Mouse (Mus musculus): ENCODE results near the gene Ltbp1. TPM values are rescaled to one million over a fixed set of nuclear protein-coding genes. Genes with fewer than 3 reads are reported as not detected.

Ltbp1 gene
- polyA plus RNA-seq, 1 experiment from 2014 or later = 6.7 TPM

DNA sequence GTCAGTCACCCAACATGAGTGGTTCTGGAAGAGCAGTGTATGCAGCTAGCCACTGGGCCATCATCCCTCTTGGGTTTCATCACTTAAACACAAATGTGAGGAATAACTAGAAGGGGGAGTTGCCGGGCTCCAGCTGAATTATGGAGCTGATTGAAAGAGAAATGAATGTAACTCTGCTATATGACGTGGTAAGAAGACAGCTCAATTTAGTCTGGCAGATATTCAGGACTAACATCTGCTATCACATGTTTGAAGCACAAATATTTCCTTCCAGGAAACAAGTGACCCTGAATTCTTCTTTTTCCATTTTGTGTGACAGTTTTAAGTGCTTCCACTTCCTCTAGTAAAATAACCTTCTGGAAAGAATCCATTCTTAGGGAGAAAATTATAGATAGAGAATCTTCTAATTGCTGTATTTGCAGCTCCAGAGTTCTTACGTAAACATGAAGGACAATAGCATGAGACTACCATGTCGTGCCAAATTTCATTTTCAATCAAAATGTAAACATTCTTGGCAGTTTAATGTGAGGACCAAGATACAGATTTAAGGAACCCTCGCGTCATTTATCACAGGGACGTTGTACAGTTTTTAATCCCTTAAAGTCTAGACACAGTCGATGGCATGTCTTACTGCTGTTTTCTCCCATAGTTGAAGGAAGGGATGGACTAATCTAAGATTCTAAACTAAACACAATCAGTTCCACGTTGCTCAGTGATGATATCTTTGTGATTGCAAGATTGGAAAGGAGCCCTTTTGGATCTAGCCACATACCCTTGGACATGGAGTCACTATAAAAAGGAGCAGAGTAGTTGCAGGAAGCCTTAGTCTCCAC lies 279.7 kb downstream of the Ltbp1 start:
- no peak for ATAC-seq (ENCODE audit: low FRiP score, low read depth)

DNA sequence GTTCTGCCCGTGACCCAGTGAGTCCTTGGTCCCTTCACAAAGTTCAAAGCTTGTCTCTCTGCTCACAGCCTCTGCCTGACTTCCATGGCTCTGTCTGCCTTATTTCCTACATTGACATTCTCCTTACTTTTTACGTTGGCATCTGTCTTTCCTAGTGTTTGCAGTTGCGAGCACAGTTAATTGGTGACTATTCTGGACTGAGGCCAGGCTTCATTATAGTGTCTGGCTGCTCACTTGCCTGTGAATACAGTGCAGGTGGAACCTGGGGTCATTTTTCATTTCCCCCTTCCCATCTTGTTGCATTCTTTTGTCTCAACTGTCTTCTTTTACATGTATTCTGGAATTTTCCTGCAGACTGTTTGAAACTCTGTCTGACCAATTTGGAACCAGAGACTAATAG lies 287.6 kb downstream of the Ltbp1 start:
- Histone ChIP-seq H3K4me2 (replicated peaks) (no peak overlapping the region), H3K27ac (replicated peaks) (no peak overlapping the region), H3K9me3 (no peaks in the 10 kb centered on the region), H3K4me1 (no peaks in the 10 kb centered on the region), H3K36me3 (no peaks in the 10 kb centered on the region), H3K9ac (replicated peaks) (no peak overlapping the region), H3K27me3 (no peaks in the 10 kb centered on the region), H3K4me3 (no peak overlapping the region)
- no peak for ATAC-seq (ENCODE audit: low FRiP score, low read depth)
- 86% methylated on average over 3 of the region's 3 CpGs for WGBS

More for the DNA sequence above, 279.7 kb downstream of the Ltbp1 start:
- Histone ChIP-seq H3K36me3 (no peaks in the 10 kb centered on the region), H3K9me3 (no peaks in the 10 kb centered on the region), H3K4me1 (no peaks in the 10 kb centered on the region), H3K4me2 (replicated peaks) (no peak overlapping the region), H3K27me3 (no peaks in the 10 kb centered on the region), H3K9ac (replicated peaks) (no peak overlapping the region), H3K27ac (replicated peaks) (no peak overlapping the region), H3K4me3 (no peak overlapping the region)
- WGBS = 92% methylated on average over 9 of the region's 9 CpGs

DNA sequence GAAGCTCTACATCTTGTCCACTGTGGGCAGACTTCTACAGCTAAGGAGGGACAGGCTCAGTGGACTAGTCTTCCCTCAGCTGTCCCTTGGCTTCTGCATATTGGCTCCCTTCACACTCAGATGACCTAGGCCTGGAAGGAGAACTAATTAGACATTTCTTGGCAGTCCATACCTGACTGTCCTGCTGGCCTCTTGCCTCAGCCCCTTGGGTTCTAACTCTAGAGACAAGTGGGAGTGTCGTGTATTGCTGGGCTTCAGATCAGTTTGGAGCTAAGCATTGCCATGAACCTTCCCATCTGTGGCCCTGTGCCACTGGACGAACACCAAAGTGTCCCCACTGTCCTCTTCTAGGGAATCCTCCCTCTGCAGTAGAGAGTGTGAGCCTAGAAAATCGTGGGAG lies 288.4 kb downstream of the Ltbp1 start:
- Histone ChIP-seq H3K36me3 (no peaks in the 10 kb centered on the region), H3K9me3 (no peaks in the 10 kb centered on the region), H3K4me2 (replicated peaks) (no peak overlapping the region), H3K27me3 (no peaks in the 10 kb centered on the region), H3K9ac (replicated peaks) (no peak overlapping the region), H3K4me3 (no peak overlapping the region), H3K27ac (replicated peaks) (no peak overlapping the region), H3K4me1 (no peaks in the 10 kb centered on the region)
- WGBS = 79% methylated on average over 3 of the region's 3 CpGs
- ATAC-seq (ENCODE audit: low FRiP score, low read depth) = no peak

DNA sequence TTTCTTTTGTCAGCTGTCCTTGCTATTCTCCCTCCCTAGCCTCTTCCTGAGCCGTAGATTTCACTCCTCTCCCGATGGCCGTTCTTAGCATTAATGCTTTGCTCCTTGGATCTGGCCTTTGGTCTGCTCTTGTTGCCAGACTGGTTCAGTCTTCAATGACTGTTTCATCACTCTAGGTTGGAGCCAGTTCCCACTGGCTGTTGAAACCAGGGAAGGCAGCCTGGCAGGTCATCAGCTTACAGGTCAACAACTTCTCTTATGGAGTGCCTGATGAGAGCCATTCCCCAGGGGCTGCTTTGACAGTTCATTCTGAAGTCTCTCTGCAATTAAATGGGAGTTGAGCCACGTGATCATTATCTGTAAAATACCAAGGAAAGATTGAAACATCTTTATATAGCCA lies 295.5 kb downstream of the Ltbp1 start:
- no peak overlapping the region for H3K4me3 ChIP-seq
- no peak overlapping the region for H3K9ac ChIP-seq (replicated peaks)
- no peaks in the 10 kb centered on the region for H3K36me3 ChIP-seq
- no peaks in the 10 kb centered on the region for H3K27me3 ChIP-seq
- no peaks in the 10 kb centered on the region for H3K4me1 ChIP-seq
- no peak overlapping the region for H3K27ac ChIP-seq (replicated peaks)
- H3K9me3 ChIP-seq = no peaks in the 10 kb centered on the region
- no peak overlapping the region for H3K4me2 ChIP-seq (replicated peaks)
- whole genome bisulfite sequencing = 86% methylated on average over 4 of the region's 4 CpGs
- no peak for ATAC-seq (ENCODE audit: low FRiP score, low read depth)

DNA sequence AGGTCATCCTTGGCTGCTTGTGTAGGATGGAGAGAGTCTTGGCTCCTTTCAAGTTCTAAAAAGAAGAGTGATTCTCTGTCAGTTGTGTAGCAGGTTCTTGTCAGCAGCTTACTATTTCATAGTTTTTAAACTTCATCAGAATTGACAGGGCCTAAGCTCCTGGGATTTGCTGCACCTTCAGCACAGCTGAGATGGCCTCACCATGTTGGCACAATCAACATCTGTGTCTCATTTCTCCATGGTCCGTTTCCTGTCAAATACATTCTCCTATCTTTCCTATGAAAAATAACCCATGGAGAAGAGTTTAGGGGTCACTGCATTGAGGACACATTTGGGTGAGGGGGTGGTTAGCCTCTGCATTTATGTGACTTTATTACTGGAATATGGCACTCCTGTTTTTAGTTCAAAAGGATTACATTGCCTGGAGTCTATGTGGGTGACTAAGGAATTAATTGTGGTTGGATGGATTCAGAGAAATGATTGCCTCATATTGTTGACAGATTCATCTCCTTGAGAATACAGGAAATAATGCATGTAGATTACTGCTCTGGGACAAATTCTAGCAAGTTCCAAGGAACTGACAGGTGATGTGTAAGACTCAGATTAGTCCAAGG lies 299.5 kb downstream of the Ltbp1 start:
- H3K36me3 ChIP-seq = no peaks in the 10 kb centered on the region
- H3K9me3 ChIP-seq = no peaks in the 10 kb centered on the region
- no peak overlapping the region for H3K4me2 ChIP-seq (replicated peaks)
- 87% methylated on average over 1 of the region's 1 CpGs for WGBS
- H3K9ac ChIP-seq (replicated peaks) = no peak overlapping the region
- no peak for ATAC-seq (ENCODE audit: low FRiP score, low read depth)
- H3K27ac ChIP-seq (replicated peaks) = no peak overlapping the region
- no peaks in the 10 kb centered on the region for H3K27me3 ChIP-seq
- peaks cover 4% of the 10 kb centered on the region; the same call in 1 of the 2 replicates for H3K4me1 ChIP-seq
- no peak overlapping the region for H3K4me3 ChIP-seq

- Histone ChIP-seq H3K27ac (replicated peaks) (no peak overlapping the region), H3K9ac (replicated peaks) (no peak overlapping the region), H3K27me3 (no peaks in the 10 kb centered on the region), H3K4me1 (peaks cover 4% of the 10 kb centered on the region; the same call in 1 of the 2 replicates), H3K4me2 (replicated peaks) (no peak overlapping the region), H3K9me3 (no peaks in the 10 kb centered on the region), H3K4me3 (no peak overlapping the region), H3K36me3 (no peaks in the 10 kb centered on the region)
- no peak for ATAC-seq (ENCODE audit: low FRiP score, low read depth)
- 75% methylated on average over 1 of the region's 1 CpGs for WGBS
Measured at GRCm38 (mm10) chr17:75305714-75306113, 300.3 kb downstream of the Ltbp1 start.

DNA sequence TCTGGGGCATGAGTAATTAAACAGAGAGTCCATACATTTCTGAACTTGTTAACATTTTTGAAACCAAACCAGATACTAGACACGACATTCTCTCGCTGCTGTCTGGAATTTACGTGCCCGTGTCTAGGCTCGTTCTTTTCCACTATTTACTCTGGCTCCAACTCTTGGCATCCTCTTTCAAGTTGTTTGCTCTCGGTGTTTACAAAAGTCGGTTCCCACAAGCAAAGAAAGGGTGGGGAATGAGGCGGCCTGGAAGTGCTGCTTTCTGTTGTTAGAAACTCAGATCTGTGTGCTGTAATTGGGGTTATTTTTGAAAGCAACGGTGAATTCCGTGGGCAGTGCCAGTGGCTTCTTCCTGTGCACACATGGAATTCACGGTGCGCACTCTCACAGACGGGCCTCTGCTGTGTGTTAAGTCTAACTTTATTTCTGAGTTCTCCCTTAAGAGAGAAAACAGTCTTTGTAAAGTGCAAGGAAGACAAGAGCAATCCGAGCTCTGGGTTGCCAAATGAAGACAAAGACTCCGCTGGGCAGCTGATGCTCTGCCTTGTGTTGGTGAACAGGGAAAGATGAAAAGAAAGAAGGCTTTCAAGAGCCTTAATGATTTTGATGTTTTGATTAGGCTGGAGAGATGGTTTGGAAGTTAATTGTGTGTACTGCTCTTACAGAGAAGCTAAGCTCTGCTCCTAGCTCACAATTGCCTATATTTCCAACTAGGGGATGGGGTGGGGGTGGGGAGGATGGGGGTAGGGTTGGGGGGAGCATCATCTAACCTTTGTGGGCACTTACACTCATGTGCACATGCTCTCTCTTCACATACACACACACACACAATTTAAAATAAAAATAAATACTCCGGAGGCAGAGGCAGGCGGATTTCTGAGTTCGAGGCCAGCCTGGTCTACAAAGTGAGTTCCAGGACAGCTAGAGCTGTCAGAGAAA lies 302.0 kb downstream of the Ltbp1 start:
- peaks cover 4% of the 10 kb centered on the region; the same call in 1 of the 2 replicates for H3K4me1 ChIP-seq
- H3K4me3 ChIP-seq = no peak overlapping the region
- H3K4me2 ChIP-seq (replicated peaks) = no peak overlapping the region
- 64% methylated on average over 18 of the region's 18 CpGs for WGBS
- H3K9ac ChIP-seq (replicated peaks) = no peak overlapping the region
- no peaks in the 10 kb centered on the region for H3K9me3 ChIP-seq
- H3K27me3 ChIP-seq = no peaks in the 10 kb centered on the region
- H3K27ac ChIP-seq (replicated peaks) = no peak overlapping the region
- ATAC-seq (ENCODE audit: low FRiP score, low read depth) = no peak
- H3K36me3 ChIP-seq = no peaks in the 10 kb centered on the region

- no peak for ATAC-seq (ENCODE audit: low FRiP score, low read depth)
- H3K9ac ChIP-seq (replicated peaks) = no peak overlapping the region
- H3K4me3 ChIP-seq = no peak overlapping the region
- no peaks in the 10 kb centered on the region for H3K27me3 ChIP-seq
- no peak overlapping the region for H3K4me2 ChIP-seq (replicated peaks)
- no peak overlapping the region for H3K27ac ChIP-seq (replicated peaks)
- H3K9me3 ChIP-seq = no peaks in the 10 kb centered on the region
- WGBS = 92% methylated on average over 4 of the region's 4 CpGs
- H3K36me3 ChIP-seq = no peaks in the 10 kb centered on the region
- no peaks in the 10 kb centered on the region for H3K4me1 ChIP-seq
Measured at GRCm38 (mm10) chr17:75317106-75317505, 311.7 kb downstream of the Ltbp1 start.

DNA sequence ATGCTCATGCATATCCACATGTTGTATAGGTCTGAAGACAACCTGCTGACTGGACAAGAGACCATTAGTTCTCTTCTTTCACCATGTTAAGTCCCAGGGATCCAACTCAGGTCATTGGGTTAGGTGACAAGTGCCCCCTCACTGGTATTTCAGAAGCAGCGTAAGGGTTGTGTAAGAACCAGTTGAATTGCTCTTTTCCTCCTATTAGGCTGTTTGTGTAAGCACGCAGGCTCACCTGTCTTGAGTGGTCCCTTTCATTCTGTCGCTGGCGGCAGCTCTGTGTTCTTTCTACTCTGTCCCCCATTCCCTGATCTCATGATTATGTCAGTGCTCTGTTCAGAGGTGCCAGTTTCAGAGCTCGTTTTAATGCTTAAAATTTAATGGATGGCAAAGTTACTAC lies 317.9 kb downstream of the Ltbp1 start:
- WGBS = 92% methylated on average over 5 of the region's 5 CpGs
- no peak for ATAC-seq (ENCODE audit: low FRiP score, low read depth)
- no peak overlapping the region for H3K4me2 ChIP-seq (replicated peaks)

DNA sequence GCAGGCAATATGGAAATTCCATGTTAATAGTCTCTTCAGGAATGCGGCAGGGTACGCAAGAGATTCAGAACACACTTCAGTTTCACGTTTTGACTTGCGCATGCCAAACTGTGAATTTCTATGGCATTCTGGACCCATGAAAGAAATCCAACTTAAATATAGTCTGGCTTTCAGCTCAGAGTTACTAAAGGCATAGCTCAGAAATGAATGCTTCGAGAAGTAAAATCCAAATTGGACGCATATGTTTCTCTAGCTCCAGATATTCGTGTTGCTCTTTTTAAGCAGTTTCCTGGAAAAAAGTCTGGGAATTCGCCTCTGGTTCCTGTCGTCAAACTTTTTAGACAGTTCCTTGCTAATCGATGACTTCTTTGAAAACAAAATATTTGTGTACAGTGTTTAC lies 318.4 kb downstream of the Ltbp1 start:
- Histone ChIP-seq H3K9ac (replicated peaks) (no peak overlapping the region), H3K27me3 (no peaks in the 10 kb centered on the region), H3K36me3 (no peaks in the 10 kb centered on the region), H3K4me3 (no peak overlapping the region), H3K4me2 (replicated peaks) (no peak overlapping the region), H3K9me3 (no peaks in the 10 kb centered on the region), H3K4me1 (no peaks in the 10 kb centered on the region), H3K27ac (replicated peaks) (no peak overlapping the region)
- no peak for ATAC-seq (ENCODE audit: low FRiP score, low read depth)
- WGBS = 89% methylated on average over 10 of the region's 10 CpGs

More for the DNA sequence above, 317.9 kb downstream of the Ltbp1 start:
- H3K9me3 ChIP-seq = no peaks in the 10 kb centered on the region
- H3K4me1 ChIP-seq = no peaks in the 10 kb centered on the region
- no peak overlapping the region for H3K27ac ChIP-seq (replicated peaks)
- H3K27me3 ChIP-seq = no peaks in the 10 kb centered on the region
- H3K9ac ChIP-seq (replicated peaks) = no peak overlapping the region
- H3K4me3 ChIP-seq = no peak overlapping the region
- H3K36me3 ChIP-seq = no peaks in the 10 kb centered on the region

DNA sequence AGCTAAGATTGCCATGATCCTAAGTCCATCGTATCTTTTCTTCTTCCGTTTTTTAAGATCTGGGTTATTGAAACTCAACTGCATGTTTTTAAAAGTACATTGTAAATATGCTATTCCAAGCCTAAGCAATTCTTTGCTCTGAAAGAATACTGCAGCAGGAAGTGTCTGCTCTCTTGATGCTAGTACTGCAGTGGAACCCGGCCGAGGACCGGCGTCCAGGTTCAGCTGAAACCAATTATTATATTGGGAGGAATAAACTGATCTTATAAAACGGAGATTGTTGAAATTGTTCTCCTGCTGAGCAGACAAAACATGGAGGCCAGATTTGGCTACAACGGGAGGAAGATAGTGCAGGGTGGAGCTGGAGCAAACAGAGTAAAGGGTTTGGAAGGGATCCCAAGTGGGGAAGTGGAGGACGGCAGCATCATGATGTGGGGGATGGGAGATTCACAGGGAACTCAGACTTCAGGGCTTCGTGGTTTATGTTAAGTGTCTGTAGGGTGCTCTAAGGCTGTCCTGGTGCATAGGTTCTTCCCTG lies 322.8 kb downstream of the Ltbp1 start:
- H3K4me1 ChIP-seq = no peaks in the 10 kb centered on the region
- ATAC-seq (ENCODE audit: low FRiP score, low read depth) = no peak
- WGBS = 88% methylated on average over 10 of the region's 10 CpGs

More for the DNA sequence above, 322.8 kb downstream of the Ltbp1 start:
- no peak overlapping the region for H3K9ac ChIP-seq (replicated peaks)
- H3K27me3 ChIP-seq = no peaks in the 10 kb centered on the region
- no peak overlapping the region for H3K4me3 ChIP-seq
- no peak overlapping the region for H3K27ac ChIP-seq (replicated peaks)
- H3K9me3 ChIP-seq = no peaks in the 10 kb centered on the region
- no peak overlapping the region for H3K4me2 ChIP-seq (replicated peaks)
- H3K36me3 ChIP-seq = no peaks in the 10 kb centered on the region
